Mouse (Mus musculus) cortical plate, adult 2 months (tissue): Measurements from ENCODE around the gene Rpl9. TPM values are rescaled to one million over a fixed set of nuclear protein-coding genes. Genes with fewer than 3 reads are reported as not detected.

Experiments used
- H3K27ac ChIP-seq: fragments of 200-500 bp; 2 replicates; pipeline ENCODE4 v1.5.1; 2012; ENCODE audit warnings: low read length, control low read depth, inconsistent platforms; ENCODE audit not compliant: insufficient read depth
- H3K4me1 ChIP-seq: fragments of 200-500 bp; 2 replicates; pipeline ENCODE4 v1.6.1; 2011; ENCODE audit warnings: low read length; ENCODE audit not compliant: control insufficient read depth, insufficient read depth
- H3K4me3 ChIP-seq: fragments of 200-500 bp; 2 replicates; pipeline ENCODE4 v1.5.1; 2011; ENCODE audit warnings: mild to moderate bottlenecking, low read length, control low read depth; ENCODE audit not compliant: insufficient read depth
- CTCF ChIP-seq: fragments of 200-500 bp; IDR thresholded peaks from 2 replicates; pipeline ENCODE4 v1.5.1; 2011; ENCODE audit warnings: mild to moderate bottlenecking, control low read depth, low read length; ENCODE audit not compliant: insufficient read depth; ENCODE audit errors: extremely low read depth
- POLR2A ChIP-seq: fragments of 200-500 bp; IDR thresholded peaks from 2 replicates; pipeline ENCODE4 v1.6.1; 2011; ENCODE audit warnings: mild to moderate bottlenecking, low read length, control low read depth; ENCODE audit not compliant: insufficient read depth; ENCODE audit errors: extremely low read depth
- polyA plus RNA-seq: library from polyadenylated mRNA; depleted of rRNA; stranded (reverse); fragments of >200 nt; gene quantifications from 2 replicates; pipeline ENCODE4 v1.2.3, GENCODE M21; 2012

Gene Rpl9
- polyA plus RNA-seq, 1 experiment = 754 TPM

DNA sequence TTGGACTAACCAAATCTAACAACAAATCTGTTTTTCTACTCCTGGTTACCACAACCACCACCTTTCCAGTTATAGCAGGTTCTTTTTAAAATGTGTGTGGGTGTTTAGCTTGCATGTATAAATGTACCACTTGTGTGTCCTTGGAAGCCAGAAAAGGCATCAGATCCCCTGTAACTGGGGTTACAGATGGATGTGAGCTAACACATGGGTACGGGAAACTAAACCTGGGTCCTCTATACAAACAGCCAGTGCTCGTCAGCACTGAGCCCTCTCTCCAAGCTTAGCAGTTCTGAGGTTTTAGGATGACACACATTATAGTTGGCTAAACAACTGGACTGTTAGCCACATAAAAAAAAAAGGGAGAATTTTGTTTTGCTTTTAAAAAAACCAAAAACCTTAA is 5.5 kb downstream of the Rpl9 start:
- H3K27ac ChIP-seq = no peak overlapping the region
- H3K4me3 ChIP-seq = no peak overlapping the region

GRCm38 (mm10) chr5:65374746-65375145 is 16.5 kb downstream of the Rpl9 start:
- Histone ChIP-seq H3K27ac (no peak overlapping the region), H3K4me3 (no peak overlapping the region), H3K4me1 (no peaks in the 10 kb centered on the region)
- TF ChIP-seq CTCF = no peak
- no peak for TF ChIP-seq POLR2A

More for the DNA sequence above, 5.5 kb downstream of the Rpl9 start:
- TF ChIP-seq POLR2A = no peak
- TF ChIP-seq CTCF = no peak
- H3K4me1 ChIP-seq = peaks cover 2% of the 10 kb centered on the region; the same call in 1 of the 2 replicates

DNA sequence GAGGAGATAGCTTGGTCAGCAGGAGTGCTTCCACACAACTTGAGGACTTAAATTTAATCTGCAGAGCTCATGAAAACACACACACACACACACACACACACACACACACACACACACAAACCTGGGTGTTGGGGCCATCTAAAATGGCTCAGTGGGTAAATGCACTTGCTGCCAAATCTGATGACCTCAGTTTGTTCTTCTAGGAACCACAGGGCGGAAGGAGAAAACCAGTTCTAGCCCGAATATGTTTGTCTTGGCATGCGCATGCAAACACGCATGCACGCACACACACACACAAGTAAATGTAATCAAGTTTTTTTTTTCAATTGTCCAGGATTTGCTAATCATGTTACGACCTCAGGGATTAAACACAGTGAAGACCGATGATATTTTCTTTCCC is 19.7 kb downstream of the Rpl9 start:
- no peaks in the 10 kb centered on the region for H3K4me1 ChIP-seq
- no peak overlapping the region for H3K27ac ChIP-seq
- H3K4me3 ChIP-seq = no peak overlapping the region
- TF ChIP-seq POLR2A = no peak
- TF ChIP-seq CTCF = no peak

DNA sequence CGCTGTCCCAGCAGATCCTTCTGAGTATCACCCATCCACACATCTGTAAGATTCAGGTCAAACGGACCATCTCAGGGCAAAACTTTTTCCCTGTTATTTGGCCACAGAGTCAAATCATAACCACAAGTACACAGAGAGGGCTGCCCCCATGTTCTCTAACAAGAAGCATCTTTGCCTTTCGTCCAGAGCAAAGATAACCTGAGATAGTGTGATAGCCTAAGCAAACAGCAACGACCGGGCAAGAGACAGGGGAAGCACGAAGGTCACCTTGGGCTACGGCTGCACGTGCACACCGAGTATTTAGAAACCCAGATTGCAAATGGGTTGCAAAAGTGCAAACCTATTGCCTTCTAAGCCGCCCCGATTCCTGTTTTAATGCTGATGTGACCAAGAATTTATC is 23.4 kb downstream of the Rpl9 start:
- Histone ChIP-seq H3K4me3 (no peak overlapping the region), H3K27ac (no peak overlapping the region), H3K4me1 (no peaks in the 10 kb centered on the region)
- TF ChIP-seq POLR2A (no peak), CTCF (no peak)

GRCm38 (mm10) chr5:65357771-65358170 is 33.5 kb downstream of the Rpl9 start:
- TF ChIP-seq CTCF (no peak), POLR2A (no peak)
- H3K27ac ChIP-seq = no peak overlapping the region
- no peak overlapping the region for H3K4me3 ChIP-seq
- no peaks in the 10 kb centered on the region for H3K4me1 ChIP-seq

GRCm38 (mm10) chr5:65356851-65357250 is 34.4 kb downstream of the Rpl9 start:
- TF ChIP-seq POLR2A (no peak), CTCF (no peak)
- Histone ChIP-seq H3K27ac (no peak overlapping the region), H3K4me3 (no peak overlapping the region), H3K4me1 (no peaks in the 10 kb centered on the region)

DNA sequence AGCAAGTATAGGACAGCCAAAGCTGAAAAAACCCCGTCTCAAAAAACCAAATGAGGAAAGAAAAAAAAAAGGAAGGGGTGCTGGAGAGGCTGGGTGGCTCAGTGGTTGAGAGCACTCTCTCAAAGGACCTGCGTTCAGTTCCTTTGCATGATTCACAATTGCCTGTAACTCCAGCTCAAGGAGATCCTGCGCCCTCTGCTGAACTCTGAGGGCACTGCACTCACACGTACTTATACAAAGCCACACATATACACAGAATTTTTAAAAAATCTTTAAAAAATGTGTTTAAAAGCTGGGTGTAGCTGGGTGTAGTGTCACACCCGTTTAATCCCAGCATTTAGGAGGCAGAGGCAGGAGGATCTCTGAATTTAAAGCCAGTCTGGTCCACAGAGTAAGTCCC is 36.3 kb downstream of the Rpl9 start:
- TF ChIP-seq CTCF = no peak
- no peak overlapping the region for H3K27ac ChIP-seq
- H3K4me1 ChIP-seq = no peaks in the 10 kb centered on the region
- no peak overlapping the region for H3K4me3 ChIP-seq

DNA sequence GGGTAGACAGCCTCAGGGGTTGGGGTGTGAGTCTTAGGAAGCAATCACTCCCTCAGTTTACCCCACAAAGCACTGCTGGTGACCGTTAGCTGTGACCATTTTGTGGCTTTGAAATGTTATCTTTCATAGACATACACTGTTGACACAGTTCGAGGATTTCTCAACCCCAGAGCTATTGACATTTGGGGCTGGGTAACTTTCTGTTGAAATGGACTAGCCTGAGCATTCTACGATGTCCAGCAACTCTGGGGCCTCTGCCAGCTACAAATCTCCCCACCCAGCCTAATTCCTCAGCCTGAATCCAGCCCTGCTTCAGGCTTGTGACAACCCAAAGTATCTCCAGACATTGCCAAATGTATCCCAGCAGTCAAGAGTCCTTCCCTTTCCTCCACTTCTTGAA is 37.1 kb downstream of the Rpl9 start:
- TF ChIP-seq POLR2A (no peak), CTCF (no peak)
- Histone ChIP-seq H3K4me3 (no peak overlapping the region), H3K27ac (no peak overlapping the region), H3K4me1 (no peaks in the 10 kb centered on the region)

DNA sequence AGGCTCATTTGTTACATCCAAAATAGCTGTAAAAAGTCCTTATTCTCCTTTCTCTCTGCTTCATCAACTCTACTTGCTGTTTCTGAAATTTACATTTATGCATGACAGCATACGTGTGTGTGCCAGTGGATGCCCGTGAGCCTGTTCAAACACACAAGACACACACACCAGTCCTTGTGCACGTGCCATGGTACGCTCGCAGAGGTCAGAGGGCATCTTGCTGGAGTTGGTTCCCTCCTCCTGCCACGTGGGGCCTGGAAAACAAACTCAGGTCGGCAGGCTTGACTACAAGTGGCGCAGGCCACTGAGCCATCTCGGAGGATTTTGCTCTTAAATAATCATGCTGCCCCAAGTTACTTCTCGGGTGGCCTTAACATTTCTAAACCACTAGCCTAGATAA is 40.7 kb downstream of the Rpl9 start:
- H3K4me3 ChIP-seq = no peak overlapping the region
- TF ChIP-seq POLR2A (no peak), CTCF (no peak)
- H3K4me1 ChIP-seq = no peaks in the 10 kb centered on the region
- no peak overlapping the region for H3K27ac ChIP-seq

DNA sequence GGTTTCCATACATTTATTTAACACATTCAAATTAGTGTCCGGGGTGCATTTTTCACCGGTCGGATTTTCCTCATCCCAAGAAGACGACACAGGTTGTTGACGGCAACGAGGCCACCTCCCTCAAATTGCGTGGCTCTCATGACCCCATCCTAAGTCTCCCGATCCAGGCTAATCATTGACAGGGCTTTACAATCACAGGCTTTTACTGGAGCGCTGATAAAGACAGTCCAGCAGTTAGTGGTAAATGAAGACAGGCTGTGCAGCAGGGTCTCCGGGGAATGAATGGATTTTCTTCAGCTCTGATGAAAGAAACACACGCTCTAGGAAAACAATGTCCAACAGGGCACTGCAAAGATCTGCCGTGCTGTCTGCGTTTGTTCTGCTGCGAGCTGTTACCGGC is 43.1 kb downstream of the Rpl9 start, which contains the start of gene Klb:
Gene Klb, plus strand, starts transcription at position 147 of the 400 bp plus-strand sequence.
- Histone ChIP-seq H3K4me3 (no peak within 1 kb of the TSS), H3K27ac (no peak within 1 kb of the TSS), H3K4me1 (no peaks in the 10 kb centered on the region)
- TF ChIP-seq CTCF (no peak), POLR2A (no peak)

GRCm38 (mm10) chr5:65340167-65340566 is 51.1 kb downstream of the Rpl9 start:
- TF ChIP-seq POLR2A (no peak), CTCF (no peak)
- H3K4me3 ChIP-seq = no peak overlapping the region
- no peaks in the 10 kb centered on the region for H3K4me1 ChIP-seq
- no peak overlapping the region for H3K27ac ChIP-seq
